Mouse (Mus musculus) MEL (cell line): Measurements from ENCODE around the gene Pdcd1. TPM values are rescaled to one million over a fixed set of nuclear protein-coding genes. Genes with fewer than 3 reads are reported as not detected.
A peak's percentile ranks its signal among the peaks of the same experiment; 100 is the strongest.

Experiments
- DNase-seq: peaks from one replicate; pipeline ENCODE4 v3.0.0; 2011; ENCODE audit warnings: low read depth, low spot score
- H3K27ac ChIP-seq: 2 replicates; pipeline ENCODE4 v1.5.1; 2012; ENCODE audit warnings: low read depth, mild to moderate bottlenecking, control low read depth, low read length, moderate library complexity; ENCODE audit not compliant: control insufficient read depth
- H3K27me3 ChIP-seq, 2 experiments: fragments of 150-350 bp in 1 of 2; sonication (generic) in 1 of 2; 2 replicates each; pipeline ENCODE4 v1.6.1; 2012; ENCODE audit warnings: low read length in 2 of 2, mild to moderate bottlenecking in 2 of 2, improper control_type of control experiment in 1 of 2, moderate library complexity in 1 of 2; ENCODE audit not compliant: insufficient read depth in 2 of 2, control insufficient read depth in 1 of 2
- H3K36me3 ChIP-seq, 2 experiments: 2 replicates each; pipeline ENCODE4 v1.6.1; 2012 to 2014; ENCODE audit warnings: low read length in 2 of 2, improper control_type of control experiment in 1 of 2, inconsistent platforms in 1 of 2, mild to moderate bottlenecking in 1 of 2; ENCODE audit not compliant: insufficient read depth in 2 of 2, control insufficient read depth in 1 of 2
- H3K4me1 ChIP-seq, 2 experiments: fragments of 150-350 bp in 1 of 2; sonication (generic) in 1 of 2; 2 replicates each; pipeline ENCODE4 v1.6.1; 2012; ENCODE audit warnings: low read length in 2 of 2, improper control_type of control experiment in 1 of 2, mild to moderate bottlenecking in 1 of 2; ENCODE audit not compliant: insufficient read depth in 2 of 2, control insufficient read depth in 1 of 2
- H3K4me3 ChIP-seq, 2 experiments: fragments of 150-350 bp in 1 of 2; sonication (generic) in 1 of 2; 2 replicates each; pipeline ENCODE4 v1.5.1; 2012; ENCODE audit warnings: low read depth in 2 of 2, low read length in 2 of 2, mild to moderate bottlenecking in 2 of 2, moderate library complexity in 2 of 2, control low read depth in 1 of 2, improper control_type of control experiment in 1 of 2; ENCODE audit not compliant: control insufficient read depth in 1 of 2, insufficient read depth in 1 of 2
- H3K79me2 ChIP-seq: 2 replicates; pipeline ENCODE4 v1.6.1; 2012; ENCODE audit warnings: mild to moderate bottlenecking, low read length, moderate library complexity; ENCODE audit not compliant: control insufficient read depth, poor library complexity, insufficient read depth
- H3K9ac ChIP-seq: 2 replicates; pipeline ENCODE4 v1.6.1; 2012; ENCODE audit warnings: low read depth, mild to moderate bottlenecking, control low read depth, low read length, moderate library complexity; ENCODE audit not compliant: control insufficient read depth, poor library complexity, severe bottlenecking
- H3K9me3 ChIP-seq: fragments of 150-350 bp; sonication (generic); replicated peaks from 2 replicates; pipeline ENCODE4 v1.6.1; 2012; ENCODE audit warnings: mild to moderate bottlenecking, low read length, improper control_type of control experiment, moderate library complexity; ENCODE audit not compliant: insufficient read depth
- BHLHE40 ChIP-seq: IDR thresholded peaks from 2 replicates; pipeline ENCODE4 v1.6.1; 2012; ENCODE audit warnings: low read depth, mild to moderate bottlenecking, inconsistent platforms, low read length, improper control_type of control experiment, borderline replicate concordance
- CTCF ChIP-seq, 3 experiments: IDR thresholded peaks in 2 of 3; conservative IDR thresholded peaks in 1 of 3; 2 replicates each; pipeline ENCODE4 v1.5.1; 2011 to 2012; ENCODE audit warnings: low read length in 3 of 3, low read depth in 2 of 3, mild to moderate bottlenecking in 2 of 3, improper control_type of control experiment in 1 of 3, inconsistent platforms in 1 of 3, mixed read lengths in 1 of 3, moderate library complexity in 1 of 3; ENCODE audit not compliant: control insufficient read depth in 1 of 3, insufficient read depth in 1 of 3, poor library complexity in 1 of 3, severe bottlenecking in 1 of 3
- E2F4 ChIP-seq: IDR thresholded peaks from 2 replicates; pipeline ENCODE4 v1.6.1; 2011; ENCODE audit warnings: low read depth, low read length, improper control_type of control experiment, borderline replicate concordance
- ELF1 ChIP-seq: IDR thresholded peaks from 2 replicates; pipeline ENCODE4 v1.6.1; 2014; ENCODE audit warnings: low read depth, mild to moderate bottlenecking, inconsistent platforms, low read length, improper control_type of control experiment, moderate library complexity
- GATA1 ChIP-seq: IDR thresholded peaks from 2 replicates; pipeline ENCODE4 v1.6.1; 2011; ENCODE audit warnings: low read depth, low read length, improper control_type of control experiment
- JUND ChIP-seq: IDR thresholded peaks from 2 replicates; pipeline ENCODE4 v1.6.1; 2011; ENCODE audit warnings: low read depth, mild to moderate bottlenecking, improper control_type of control experiment, low read length
- MAX ChIP-seq: IDR thresholded peaks from 2 replicates; pipeline ENCODE4 v1.6.1; 2011; ENCODE audit warnings: low read length, improper control_type of control experiment
- MAZ ChIP-seq: IDR thresholded peaks from 2 replicates; pipeline ENCODE4 v1.6.1; 2012; ENCODE audit warnings: low read depth, mild to moderate bottlenecking, inconsistent platforms, low read length, improper control_type of control experiment
- MEF2A ChIP-seq: IDR thresholded peaks from 2 replicates; pipeline ENCODE4 v1.6.1; 2014; ENCODE audit warnings: low read depth, mild to moderate bottlenecking, inconsistent platforms, low read length, improper control_type of control experiment; ENCODE audit not compliant: poor library complexity, insufficient replicate concordance, severe bottlenecking; ENCODE audit errors: extremely low read depth
- MXI1 ChIP-seq: IDR thresholded peaks from 2 replicates; pipeline ENCODE4 v1.6.1; 2011; ENCODE audit warnings: mild to moderate bottlenecking, low read depth, low read length, improper control_type of control experiment
- MYB ChIP-seq: IDR thresholded peaks from 2 replicates; pipeline ENCODE4 v1.6.1; 2011; ENCODE audit warnings: mild to moderate bottlenecking, low read depth, low read length, improper control_type of control experiment
- NRF1 ChIP-seq: IDR thresholded peaks from 2 replicates; pipeline ENCODE4 v1.6.1; 2014; ENCODE audit warnings: low read depth, mild to moderate bottlenecking, inconsistent platforms, low read length, improper control_type of control experiment, moderate library complexity; ENCODE audit not compliant: poor library complexity, insufficient read depth, severe bottlenecking
- POLR2AphosphoS2 ChIP-seq: IDR thresholded peaks from 2 replicates; pipeline ENCODE4 v1.6.1; 2011; ENCODE audit warnings: low read length, improper control_type of control experiment
- SMC3 ChIP-seq: IDR thresholded peaks from 2 replicates; pipeline ENCODE4 v1.6.1; 2011; ENCODE audit warnings: low read depth, low read length, improper control_type of control experiment
- TAL1 ChIP-seq: IDR thresholded peaks from 2 replicates; pipeline ENCODE4 v1.6.1; 2012; ENCODE audit warnings: mild to moderate bottlenecking, inconsistent platforms, low read length, moderate library complexity, mixed read lengths
- TBP ChIP-seq: IDR thresholded peaks from 2 replicates; pipeline ENCODE4 v1.8.0; 2011; ENCODE audit warnings: low read depth, low read length, improper control_type of control experiment
- TCF12 ChIP-seq: IDR thresholded peaks from 2 replicates; pipeline ENCODE4 v1.6.1; 2014; ENCODE audit warnings: low read depth, mild to moderate bottlenecking, inconsistent platforms, low read length, improper control_type of control experiment, moderate library complexity
- UBTF ChIP-seq: IDR thresholded peaks from 2 replicates; pipeline ENCODE4 v1.6.1; 2012; ENCODE audit warnings: low read depth, mild to moderate bottlenecking, inconsistent platforms, low read length, improper control_type of control experiment, moderate library complexity, borderline replicate concordance; ENCODE audit not compliant: insufficient read depth
- USF2 ChIP-seq, 2 experiments: IDR thresholded peaks; 2 replicates each; pipeline ENCODE4 v1.6.1; 2011 to 2012; ENCODE audit warnings: improper control_type of control experiment in 2 of 2, low read length in 2 of 2, borderline replicate concordance in 1 of 2, inconsistent platforms in 1 of 2, low read depth in 1 of 2, mild to moderate bottlenecking in 1 of 2; ENCODE audit not compliant: insufficient read depth in 1 of 2
- ZC3H11A ChIP-seq: IDR thresholded peaks from 2 replicates; pipeline ENCODE4 v1.6.1; 2012; ENCODE audit warnings: low read depth, mild to moderate bottlenecking, inconsistent platforms, low read length, improper control_type of control experiment
- ZKSCAN1 ChIP-seq: IDR thresholded peaks from 2 replicates; pipeline ENCODE4 v1.6.1; 2012; ENCODE audit warnings: low read depth, mild to moderate bottlenecking, inconsistent platforms, low read length, improper control_type of control experiment, moderate library complexity
- ZMIZ1 ChIP-seq: IDR thresholded peaks from 2 replicates; pipeline ENCODE4 v1.6.1; 2012; ENCODE audit warnings: low read depth, mild to moderate bottlenecking, inconsistent platforms, low read length, improper control_type of control experiment, moderate library complexity
- ZNF384 ChIP-seq: IDR thresholded peaks from 2 replicates; pipeline ENCODE4 v1.6.1; 2012; ENCODE audit warnings: low read depth, mild to moderate bottlenecking, inconsistent platforms, low read length, improper control_type of control experiment
- polyA plus RNA-seq, 2 experiments: library from polyadenylated mRNA; stranded (reverse) in 1 of 2; unstranded in 1 of 2; fragments of >175 nt in 1 of 2; fragments of >200 nt in 1 of 2; gene quantifications; 2 replicates each; pipeline versions ENCODE4 v1.2.1 to v1.2.4; 2012; ENCODE audit warnings: low replicate concordance in 2 of 2, low read depth in 1 of 2; ENCODE audit not compliant: insufficient read length in 2 of 2, insufficient read depth in 1 of 2, missing spikeins in 1 of 2
- total RNA-seq: library from RNA; depleted of rRNA; stranded (reverse); fragments of 300-350 nt; gene quantifications from 2 replicates; pipeline ENCODE4 v1.2.3, GENCODE M21; 2012

The Pdcd1 gene
- total and polyA plus RNA-seq, 3 experiments = 0.13 TPM; not detected in 2

- 0 out of 2 replicates have a peak, but pooled peaks have one; percentile 29 for TF ChIP-seq MXI1
- TF ChIP-seq SMC3 = no peak
- 0 out of 2 replicates have a peak, but pooled peaks have one; percentile 55 for TF ChIP-seq ELF1
- peak; percentile 72 for TF ChIP-seq TBP
- no peak for TF ChIP-seq JUND
- no peak for TF ChIP-seq ZKSCAN1
- TF ChIP-seq CTCF (IDR thresholded peaks at IDR 0.05 in 2 of 3, conservative IDR thresholded peaks at IDR 0.05 in 1 of 3; ENCODE audit: control insufficient read depth in 1 of 3, insufficient read depth in 1 of 3, low read depth in 2 of 3, low read length in 3 of 3, poor library complexity in 1 of 3, severe bottlenecking in 1 of 3) = peak in 1 of 3 experiments; percentile 11; a peak in 1 of 6 replicates
- no peak for TF ChIP-seq MAZ
- no peak for TF ChIP-seq ZNF384
- TF ChIP-seq GATA1 = peak; percentile 68
- TF ChIP-seq ZMIZ1 = no peak
- TF ChIP-seq BHLHE40 = no peak
- no peak for TF ChIP-seq ZC3H11A
- no peak for TF ChIP-seq E2F4
- TF ChIP-seq UBTF = no peak
- peak; percentile 25; the same call in 1 of the 2 replicates for TF ChIP-seq MYB
- no peak for TF ChIP-seq POLR2AphosphoS2
- TF ChIP-seq USF2 (IDR thresholded peaks at IDR 0.05; ENCODE audit: borderline replicate concordance in 1 of 2, insufficient read depth in 1 of 2, low read depth in 1 of 2, low read length in 2 of 2) = no peak
These were observed 34.1 kb upstream of the Pdcd1 start (continued) for GRCm38 (mm10) chr1:94086311-94086898.

- H3K27me3 ChIP-seq = 0 out of 4 replicates have a peak, but pooled peaks cover 0 to 1% of the 10 kb centered on the region in 2 experiments
- H3K36me3 ChIP-seq = peaks cover 0 to 9% of the 10 kb centered on the region in 2 experiments; a peak in 2 of 4 replicates
- H3K9ac ChIP-seq = no peak overlapping the region
- TF ChIP-seq GATA1 (no peak), JUND (no peak), TAL1 (no peak), TCF12 (no peak), POLR2AphosphoS2 (no peak), E2F4 (no peak), UBTF (no peak), MAX (no peak), NRF1 (no peak), BHLHE40 (no peak), CTCF (IDR thresholded peaks at IDR 0.05 in 2 of 3, conservative IDR thresholded peaks at IDR 0.05 in 1 of 3; ENCODE audit: control insufficient read depth in 1 of 3, insufficient read depth in 1 of 3, low read depth in 2 of 3, low read length in 3 of 3, poor library complexity in 1 of 3, severe bottlenecking in 1 of 3) (no peak), MEF2A (no peak), ZNF384 (no peak)
- H3K4me3 ChIP-seq = peak overlapping the region in 1 of 2 experiments; percentile 24; a peak in 1 of 4 replicates
- no peaks in the 10 kb centered on the region for H3K9me3 ChIP-seq
- no peaks in the 10 kb centered on the region for H3K79me2 ChIP-seq
- peaks cover 12 to 13% of the 10 kb centered on the region in 2 experiments; a peak in 3 of 4 replicates for H3K4me1 ChIP-seq
- no peak for DNase-seq
- H3K27ac ChIP-seq = no peak overlapping the region
These were observed 33.2 kb upstream of the Pdcd1 start for GRCm38 (mm10) chr1:94085324-94086105.
